Mouse (Mus musculus): Measurements from ENCODE around the gene Lsamp. TPM values are rescaled to one million over a fixed set of nuclear protein-coding genes. Genes with fewer than 3 reads are reported as not detected.
"Not testable (repeated sequence)": the region's sequence is repeated elsewhere in the genome, so short reads cannot be mapped to it uniquely, and the experiment has no call there.

Gene Lsamp
- total RNA-seq, 2 experiments from 2014 or later: 430 to 462 TPM

DNA sequence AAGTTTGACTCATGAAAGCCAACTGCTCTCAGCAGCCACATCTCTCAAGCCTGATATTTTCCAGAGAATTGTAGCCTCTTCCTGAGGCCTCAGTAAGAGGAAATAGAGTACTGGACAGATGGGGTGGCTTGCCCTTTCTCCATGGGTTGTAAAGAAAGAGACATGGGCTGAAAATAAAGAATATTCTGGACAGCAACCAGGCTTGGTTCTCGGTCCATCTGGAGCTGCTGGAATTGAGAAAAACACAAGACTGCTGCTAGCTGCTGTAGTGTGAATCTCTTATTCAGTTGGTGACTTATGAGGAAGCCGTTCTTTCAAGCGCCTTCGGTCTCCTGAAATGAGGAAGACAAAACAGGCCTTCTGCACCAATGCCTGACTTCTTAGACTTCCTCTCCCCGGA, 1954.1 kb downstream of the Lsamp start:
- no peak for DNase-seq

GRCm38 (mm10) chr16:41941591-41942315, 1957.6 kb downstream of the Lsamp start:
- no peak for DNase-seq

- no peak for DNase-seq
Measured at GRCm38 (mm10) chr16:41957811-41958210, 1973.7 kb downstream of the Lsamp start.

- no peak for DNase-seq
Measured at GRCm38 (mm10) chr16:41965636-41966035, 1981.5 kb downstream of the Lsamp start.

DNA sequence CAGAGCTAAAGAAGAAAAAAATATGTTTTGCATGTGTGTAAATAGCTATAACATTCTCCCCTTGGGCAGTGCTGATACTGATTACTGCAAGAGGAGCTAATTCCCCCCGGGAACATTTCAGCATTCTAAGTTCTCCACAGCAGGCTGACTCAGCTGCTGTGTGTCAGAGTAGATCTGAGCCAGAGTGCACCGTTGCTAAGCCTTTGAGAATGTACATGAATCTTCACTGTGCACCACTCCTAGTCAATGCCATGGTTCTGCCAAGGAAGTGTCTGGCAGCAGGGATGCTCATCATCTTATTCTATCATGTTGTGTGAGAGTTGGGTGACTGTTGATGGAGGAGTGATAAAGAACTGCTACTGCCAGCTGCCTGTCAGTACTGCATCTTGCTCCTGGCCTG, 1985.1 kb downstream of the Lsamp start:
- no peak for DNase-seq

GRCm38 (mm10) chr16:41974866-41975719, 1990.9 kb downstream of the Lsamp start:
- DNase-seq: no peak

GRCm38 (mm10) chr16:41976897-41977296, 1992.7 kb downstream of the Lsamp start:
- no peak for DNase-seq

DNA sequence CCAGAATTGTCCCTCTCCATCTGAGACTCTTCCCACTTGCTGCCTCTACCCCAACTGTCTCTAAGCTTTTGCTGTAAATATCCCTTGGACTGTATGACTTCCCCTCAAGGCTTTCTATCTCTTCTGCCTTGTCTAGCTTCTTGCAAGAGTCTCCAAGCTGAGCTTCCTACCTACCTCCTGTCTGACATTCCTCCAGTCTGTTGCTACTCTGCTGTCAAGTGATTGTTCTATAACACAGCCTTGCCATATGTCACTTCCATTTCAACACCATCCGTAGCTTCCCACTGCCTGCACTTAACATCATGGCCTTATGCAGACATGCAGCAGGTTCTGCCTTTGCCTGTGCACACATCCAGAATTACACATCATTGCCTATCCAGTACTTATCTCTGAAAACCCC, 2012.8 kb downstream of the Lsamp start:
- DNase-seq: peak; percentile 36 to 43

- DNase-seq: no peak
Measured at GRCm38 (mm10) chr16:42002925-42003324, 2018.8 kb downstream of the Lsamp start.

DNA sequence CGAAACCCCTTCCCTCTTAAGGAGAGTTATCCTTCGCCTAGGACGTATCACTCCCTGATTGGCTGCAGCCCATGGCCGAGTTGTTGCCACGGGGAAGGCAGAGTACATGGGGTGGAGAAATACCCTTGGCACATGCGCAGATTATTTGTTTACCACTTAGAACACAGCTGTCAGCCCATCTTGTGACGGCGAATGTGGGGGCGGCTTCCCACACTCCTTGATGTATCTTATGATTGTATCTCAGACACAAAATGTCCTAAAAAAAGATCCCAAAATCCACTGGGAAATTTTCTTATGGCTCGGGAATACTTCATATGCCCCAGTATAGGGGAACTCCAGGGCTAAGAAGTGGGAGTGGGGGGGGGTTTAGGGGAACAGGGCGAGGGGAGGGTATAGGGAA, 2019.3 kb downstream of the Lsamp start:
- not testable (repeated sequence) for DNase-seq

GRCm38 (mm10) chr16:42004166-42004565, 2020.0 kb downstream of the Lsamp start:
- DNase-seq: no peak

DNA sequence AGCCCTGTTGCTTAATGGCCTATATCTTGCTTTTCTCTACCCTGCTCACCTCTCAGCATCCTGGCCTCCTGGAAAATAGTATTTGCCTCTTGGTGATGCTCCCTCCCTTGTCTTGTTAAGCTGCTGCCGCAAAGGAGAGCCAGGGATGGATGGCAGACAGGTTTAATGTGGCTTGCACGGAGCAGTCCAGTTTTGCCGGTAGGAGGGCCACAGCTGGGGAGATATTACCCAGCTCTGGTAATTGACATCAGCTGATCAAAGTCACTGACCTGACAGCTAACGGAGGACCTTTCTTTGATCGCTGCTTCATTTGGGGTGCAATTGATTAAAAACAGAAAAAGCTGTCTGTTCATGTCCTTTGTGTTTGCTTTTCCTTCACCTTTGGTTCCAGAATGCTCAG, 2030.8 kb downstream of the Lsamp start:
- DNase-seq: no peak

DNA sequence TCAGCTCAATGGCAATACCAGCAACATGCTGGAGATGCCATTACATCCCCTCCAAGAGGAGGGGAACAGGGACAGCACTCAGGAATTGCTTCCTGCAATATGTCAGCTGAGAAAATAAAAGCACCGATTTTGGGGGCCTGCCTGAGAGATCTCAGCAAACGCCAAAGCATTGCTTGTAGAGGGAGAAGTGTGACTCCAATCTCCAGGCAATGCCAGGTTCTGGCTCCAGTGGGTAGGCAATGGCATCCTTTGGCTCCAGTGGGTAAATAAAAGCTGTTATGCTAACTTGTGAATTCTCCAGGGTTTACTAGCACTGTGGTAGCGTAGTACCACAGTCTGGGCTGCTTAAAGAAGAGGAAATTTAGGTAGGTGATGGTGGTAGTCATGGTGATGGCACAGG, 2031.3 kb downstream of the Lsamp start:
- no peak for DNase-seq

GRCm38 (mm10) chr16:42016791-42017643, 2032.9 kb downstream of the Lsamp start:
- peak; percentile 40 to 50 for DNase-seq

GRCm38 (mm10) chr16:42022566-42022965, 2038.4 kb downstream of the Lsamp start:
- DNase-seq: no peak

DNA sequence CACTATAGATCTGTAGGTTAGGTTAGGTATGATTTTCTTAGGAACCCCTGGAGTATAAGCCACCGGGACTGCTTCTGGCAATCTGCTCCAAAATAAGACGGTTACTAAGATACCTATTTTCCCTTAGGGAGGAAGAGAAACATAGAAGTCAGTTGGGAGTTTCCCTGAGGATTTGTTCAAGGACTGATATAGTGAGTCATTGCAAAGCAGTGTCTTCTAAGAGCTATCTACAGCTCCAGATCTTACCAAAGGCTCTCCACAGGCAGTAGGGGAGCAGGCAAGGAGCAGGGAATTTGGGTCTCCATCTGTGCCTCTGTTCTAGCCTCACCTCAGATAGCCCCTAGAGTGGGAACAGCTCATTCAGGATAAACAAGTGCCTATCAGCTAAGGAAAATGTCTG, 2047.9 kb downstream of the Lsamp start:
- DNase-seq: no peak

DNA sequence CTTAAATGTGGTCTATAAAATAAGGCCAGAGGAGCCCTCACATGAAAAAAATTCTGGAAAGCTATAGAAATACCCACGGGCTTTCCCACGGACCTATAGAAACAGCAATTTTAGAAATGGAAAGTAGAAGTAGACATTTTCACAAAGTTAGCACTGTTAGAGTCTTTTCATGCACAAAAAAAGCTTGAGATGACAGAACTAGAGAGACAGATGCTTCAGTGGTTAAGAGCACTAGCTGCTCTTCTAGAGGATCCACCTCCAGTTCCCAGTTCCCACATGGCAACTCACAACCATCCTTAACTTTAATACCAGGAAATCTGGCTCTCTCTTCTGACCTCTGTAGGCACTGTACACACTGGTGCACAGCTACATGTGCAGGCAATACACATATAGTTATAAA, 2049.3 kb downstream of the Lsamp start:
- no peak for DNase-seq

DNA sequence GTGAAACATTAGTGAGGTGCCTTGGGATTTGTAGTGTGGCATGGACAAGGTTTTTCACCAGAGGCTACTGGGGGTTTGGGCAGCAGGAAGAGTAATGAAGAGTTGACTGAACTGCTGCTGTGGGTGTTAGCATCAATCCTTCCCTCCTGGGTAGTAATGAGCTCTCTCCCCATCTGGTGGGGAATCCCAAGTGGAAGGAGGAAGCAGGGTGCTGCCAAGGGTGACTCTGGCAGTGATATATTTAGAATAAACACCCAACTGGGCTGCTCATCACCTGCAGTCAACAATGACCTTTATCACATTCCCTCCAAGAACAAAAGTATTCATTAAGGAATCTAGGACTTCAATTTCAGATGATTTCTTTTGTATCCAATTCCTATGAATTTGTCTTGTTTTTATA, 2064.0 kb downstream of the Lsamp start:
- DNase-seq: no peak

DNA sequence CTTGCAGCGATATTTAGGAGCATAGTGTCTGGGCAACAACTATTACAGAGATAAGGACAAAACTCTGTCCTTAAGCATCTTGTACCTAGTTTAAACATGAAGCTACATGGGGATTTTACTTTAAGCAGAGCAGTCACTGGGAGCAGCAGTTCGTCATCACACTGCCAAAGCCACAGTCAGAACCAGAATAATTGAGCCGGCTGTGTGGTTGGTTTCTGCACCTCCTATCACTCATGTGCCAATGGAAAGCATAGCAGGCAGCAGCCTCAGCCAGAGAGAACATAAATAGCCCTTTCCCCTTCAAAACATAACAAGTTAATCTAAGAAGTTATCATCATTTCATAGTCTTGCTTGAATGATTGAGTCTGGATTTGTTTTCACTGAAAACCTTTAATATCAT, 2075.8 kb downstream of the Lsamp start:
- no peak for DNase-seq

DNA sequence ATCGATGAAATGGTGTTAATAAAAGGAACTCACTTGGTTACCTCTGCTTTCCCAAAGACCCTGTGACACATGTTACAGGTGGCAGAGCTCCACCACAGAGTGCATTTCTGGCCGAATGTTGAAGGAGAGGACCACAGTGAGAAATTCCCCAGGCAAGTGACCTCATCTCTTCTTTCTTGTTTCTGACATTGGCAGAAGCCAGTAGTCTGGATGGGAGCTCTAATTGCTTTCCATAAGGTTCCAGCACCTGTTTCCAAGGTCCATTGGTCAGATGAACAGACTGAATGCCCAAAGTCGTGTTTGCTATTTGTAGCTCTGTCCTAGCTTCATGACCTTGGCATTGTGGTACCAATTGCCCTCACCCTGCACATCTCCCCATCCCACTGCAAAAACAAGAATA, 2090.2 kb downstream of the Lsamp start:
- DNase-seq: no peak

DNA sequence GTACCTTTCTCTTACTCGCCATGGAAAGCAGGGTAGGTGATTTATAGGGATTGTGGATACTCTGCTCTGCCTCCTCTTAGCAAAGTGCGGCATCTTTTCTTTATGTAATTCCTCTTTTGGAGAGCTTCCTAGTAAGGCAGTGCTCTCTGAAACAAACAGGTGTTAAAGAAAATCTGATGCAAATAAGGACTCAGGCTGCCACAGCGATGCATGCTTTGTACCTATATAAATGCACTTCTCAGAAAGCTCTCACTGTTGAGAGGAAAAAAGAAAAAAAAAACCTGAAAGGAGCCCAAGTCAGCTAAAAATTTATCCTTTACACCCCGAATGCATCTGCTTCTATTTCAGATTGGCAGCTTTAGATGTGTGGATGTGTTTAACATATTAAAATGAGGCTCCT, 2095.4 kb downstream of the Lsamp start:
- no peak for DNase-seq

DNA sequence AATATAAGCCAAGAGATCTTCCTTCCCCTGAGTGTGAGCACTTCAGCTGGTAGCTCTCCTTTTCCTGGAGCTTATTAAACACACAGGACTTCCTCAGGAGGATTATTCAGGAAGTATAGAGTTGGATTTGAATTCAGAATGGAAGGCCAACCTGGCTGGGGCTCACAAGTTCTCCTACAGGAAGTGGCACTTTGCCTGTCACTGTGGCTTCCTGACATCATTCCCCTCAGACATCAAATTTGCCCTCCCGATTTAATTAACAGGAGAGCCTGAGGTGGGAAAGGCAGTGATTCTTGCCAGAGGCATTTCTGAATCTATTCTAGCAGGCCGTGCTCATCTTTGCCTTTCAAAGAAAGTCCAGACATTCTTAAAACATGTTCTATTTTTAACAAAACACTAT, 2097.4 kb downstream of the Lsamp start:
- DNase-seq: no peak

DNA sequence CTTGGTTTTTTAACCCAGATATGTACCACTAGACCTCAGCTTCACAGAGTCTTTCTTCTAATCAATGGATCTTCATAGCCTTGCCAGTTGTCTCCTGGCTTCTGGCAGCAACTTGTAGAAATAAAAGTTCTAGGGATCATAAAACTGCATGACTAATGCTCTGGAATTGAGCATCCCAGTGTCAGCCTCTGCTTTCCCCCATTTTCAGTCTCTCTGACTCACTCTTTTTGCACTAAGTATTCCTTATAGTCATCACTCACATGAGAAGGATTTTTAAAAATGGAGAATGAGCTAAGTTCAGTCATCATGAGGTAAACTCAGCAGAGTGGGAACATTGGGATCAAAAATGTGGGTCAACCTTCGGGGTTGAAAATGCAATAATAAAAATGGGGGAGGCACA, 2113.3 kb downstream of the Lsamp start:
- no peak for DNase-seq
